12 mouse cellular contexts compared by ENCODE assay signal in genomic region chr2:180417731-180418130, GRCm38 (mm10). TPM values are rescaled to one million over a fixed set of nuclear protein-coding genes. Genes with fewer than 3 reads are reported as not detected.
DNase-seq lines count a peak whose midpoint lies in the region; ATAC-seq and TF ChIP-seq lines count a peak whose summit lies in the region.
"Had no signal": no experiment of that assay in that cellular context is flagged by ENCODE, and none has a peak within 500 bp of the region (broad histone marks: within the 10 kb centered on the region; RNA-seq: fewer than 3 reads in every experiment).

No protein-coding gene starts in this region.

- WGBS in lung, embryonic 14.5 days: 8% methylated on average over 9 of the region's 9 CpGs
- WGBS in limb, embryonic 11.5 days: 11% methylated on average over 9 of the region's 9 CpGs

- no peak overlapping the region for H3K4me2 ChIP-seq in lung, embryonic 14.5 days
- H3K4me2 ChIP-seq in limb, embryonic 11.5 days (ENCODE audit: low read depth, severe bottlenecking): no peak overlapping the region

- no peak overlapping the region for H3K9ac ChIP-seq in lung, embryonic 14.5 days
- no peak overlapping the region for H3K9ac ChIP-seq in limb, embryonic 11.5 days (ENCODE audit: low read length)

- H3K9me3 ChIP-seq in lung, embryonic 14.5 days (ENCODE audit: low read depth, low read length): no peaks in the 10 kb centered on the region
- no peaks in the 10 kb centered on the region for H3K9me3 ChIP-seq in limb, embryonic 11.5 days (ENCODE audit: control insufficient read depth, low read length)

- H3K27ac ChIP-seq in lung, embryonic 14.5 days (ENCODE audit: low read depth): no peak overlapping the region
- H3K27ac ChIP-seq in limb, embryonic 11.5 days (replicated peaks; ENCODE audit: low read depth, low read length): no peak overlapping the region

- DNase-seq in cerebellum, postnatal 10 days: peak; percentile 65 to 73
- DNase-seq in cerebellum, adult 11 months: no peak
- peak; percentile 87 for DNase-seq in lung, embryonic 14.5 days
- no peak for DNase-seq in lung, postnatal 25 days (ENCODE audit: low spot score)
- peak; percentile 42 for DNase-seq in NIH3T3 (ENCODE audit: low read depth)
- peak; percentile 86 for DNase-seq in limb, embryonic 11.5 days (ENCODE audit: low spot score)
- DNase-seq in gastrocnemius, postnatal 10 days: no peak
- DNase-seq in right cerebral cortex, adult 2 months (ENCODE audit: low spot score in 2 of 2): no peak
- DNase-seq: adrenal gland, adult 2 months; cerebellum, postnatal 36 days; gastrocnemius, postnatal 14 days had no signal

- no peak for ATAC-seq in lung, embryonic 14.5 days (ENCODE audit: insufficient read depth)
- ATAC-seq in limb, embryonic 11.5 days (ENCODE audit: insufficient number of reproducible peaks, low FRiP score, low TSS enrichment, low read depth): no peak

- no peaks in the 10 kb centered on the region for H3K4me1 ChIP-seq in lung, embryonic 14.5 days (ENCODE audit: insufficient read depth)
- H3K4me1 ChIP-seq in limb, embryonic 11.5 days (ENCODE audit: control insufficient read depth, insufficient read depth, low read length): no peaks in the 10 kb centered on the region

- H3K4me3 ChIP-seq in lung, embryonic 14.5 days (ENCODE audit: low read depth, low read length): no peak overlapping the region
- no peak overlapping the region for H3K4me3 ChIP-seq in limb, embryonic 11.5 days (ENCODE audit: low read depth, low read length)

- no peaks in the 10 kb centered on the region for H3K27me3 ChIP-seq in lung, embryonic 14.5 days (ENCODE audit: insufficient read depth, low read length)
- H3K27me3 ChIP-seq in limb, embryonic 11.5 days (ENCODE audit: control insufficient read depth, insufficient read depth, low read length): no peaks in the 10 kb centered on the region; the same call in 1 of the 2 replicates

- H3K36me3 ChIP-seq in lung, embryonic 14.5 days (ENCODE audit: insufficient read depth): no peaks in the 10 kb centered on the region
- no peaks in the 10 kb centered on the region for H3K36me3 ChIP-seq in limb, embryonic 11.5 days (ENCODE audit: control insufficient read depth, insufficient read depth, low read length)

- no peak for TF ChIP-seq CTCF in lung, embryonic 14.5 days (IDR thresholded peaks at IDR 0.05; ENCODE audit: low read depth)

RNA-seq across cellular contexts. Expression of gene Slco4a1, which starts 38.3 kb away (rescaled TPM):
- 0.39 and 0.47 TPM in 2 replicates for polyA plus RNA-seq in lung, embryonic 14.5 days (2014; fragmentation: Nextera tagmentation; extraction: Ambion mirVana)
- 1.5 and 1.9 TPM in 2 replicates for polyA plus RNA-seq in limb, embryonic 11.5 days (2014; fragmentation: Nextera tagmentation; extraction: Ambion mirVana)
- total RNA-seq in gastrocnemius, postnatal 10 days (2021): under 1 TPM; 0.28 to 0.41 TPM
- total RNA-seq: heart, postnatal 25 days had no signal

Comparison
In these comparisons a context has a peak if more than half of its experiments do, and no peak if none do; other contexts are left out.
1. DNase-seq: peak in cerebellum, postnatal 10 days (2 of 2), lung, embryonic 14.5 days (single experiment), NIH3T3 (single experiment) and limb, embryonic 11.5 days (single experiment); none in cerebellum, adult 11 months (single experiment), lung, postnatal 25 days (single experiment), gastrocnemius, postnatal 10 days (single experiment) and right cerebral cortex, adult 2 months (0 of 2).